Mouse (Mus musculus): ENCODE results near the gene Stk35.
"Not testable (repeated sequence)": the region's sequence is repeated elsewhere in the genome, so short reads cannot be mapped to it uniquely, and the experiment has no call there.

Stk35 gene

DNA sequence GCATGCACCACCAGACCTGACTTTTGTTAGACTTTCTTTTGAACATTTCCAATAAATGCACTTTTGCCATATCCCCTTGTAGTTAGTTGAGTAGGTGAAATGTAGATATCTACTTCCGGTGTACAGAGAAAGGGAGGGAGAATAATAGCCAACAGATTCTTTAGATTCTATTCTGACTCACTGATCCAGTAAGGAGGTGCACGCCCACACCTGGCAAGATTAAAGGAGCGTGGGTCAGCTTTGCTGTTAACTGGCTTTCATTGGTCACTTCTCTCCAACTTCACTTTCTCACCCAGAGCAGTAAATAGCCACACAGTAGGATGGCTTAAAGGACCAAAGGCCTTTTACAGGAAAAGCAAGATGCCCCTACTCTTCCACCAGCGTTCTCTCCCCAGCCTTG, 32.7 kb downstream of the Stk35 start:
- no peak for ATAC-seq (ENCODE audit: insufficient number of reproducible peaks, low FRiP score, low TSS enrichment)

DNA sequence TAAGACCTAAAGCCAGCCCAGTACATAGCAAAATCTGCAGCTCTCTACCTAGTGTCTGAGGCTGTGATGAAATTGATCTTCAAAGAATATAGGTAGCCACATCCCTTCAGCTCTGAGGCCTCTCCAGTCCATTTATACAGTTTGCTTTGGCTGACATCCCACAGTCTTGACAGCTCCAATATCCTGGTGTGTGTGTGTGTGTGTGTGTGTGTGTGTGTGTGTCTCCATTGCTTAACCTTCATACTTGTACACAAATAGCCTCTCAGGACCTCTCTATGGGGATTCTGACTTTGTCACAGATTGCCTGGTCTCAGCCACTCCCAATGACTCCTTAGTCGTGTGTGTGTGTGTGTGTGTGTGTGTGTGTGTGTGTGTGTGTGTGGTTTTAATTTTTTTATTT, 33.9 kb downstream of the Stk35 start:
- ATAC-seq (ENCODE audit: insufficient number of reproducible peaks, low FRiP score, low TSS enrichment), result no peak

DNA sequence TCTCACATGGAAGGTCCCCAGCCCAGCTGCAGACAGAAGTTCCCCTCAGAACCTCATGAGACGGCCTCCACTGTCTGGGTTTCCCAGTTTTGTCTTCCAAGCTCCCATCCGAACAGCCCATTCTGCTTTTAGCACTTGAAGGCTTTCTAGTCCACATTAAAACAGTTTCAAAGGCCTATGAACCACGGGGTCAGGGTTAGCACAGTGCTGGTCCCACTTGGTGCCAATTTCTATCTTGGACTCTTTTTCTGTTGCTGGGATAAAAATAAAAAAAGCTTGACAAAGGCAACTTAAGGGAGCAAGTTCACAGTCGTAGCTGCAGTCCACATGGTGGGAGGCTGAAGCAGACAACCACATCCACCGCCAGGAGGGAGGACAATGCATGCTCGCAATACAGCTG, 34.6 kb downstream of the Stk35 start:
- no peak for ATAC-seq (ENCODE audit: insufficient number of reproducible peaks, low FRiP score, low TSS enrichment)

DNA sequence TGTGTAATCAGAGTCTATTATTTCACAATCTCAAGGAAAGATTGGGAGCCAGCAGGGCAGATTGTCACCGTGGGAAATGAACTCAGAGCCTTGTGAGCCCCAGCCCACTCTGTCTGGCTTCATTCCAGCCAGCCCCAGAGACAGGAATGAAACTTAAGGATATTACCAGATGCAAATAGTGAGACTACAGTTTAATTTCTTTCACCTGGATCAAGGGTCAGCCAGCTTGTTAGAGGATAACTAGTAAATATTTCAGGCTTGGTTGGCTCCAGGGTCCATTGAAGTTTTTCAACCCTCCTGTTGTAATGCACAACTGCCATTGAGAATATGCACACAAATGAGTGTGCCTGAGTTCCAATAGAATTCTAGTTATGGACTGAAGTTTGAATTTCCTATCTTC, 36.6 kb downstream of the Stk35 start:
- ATAC-seq (ENCODE audit: insufficient number of reproducible peaks, low FRiP score, low TSS enrichment), result no peak

DNA sequence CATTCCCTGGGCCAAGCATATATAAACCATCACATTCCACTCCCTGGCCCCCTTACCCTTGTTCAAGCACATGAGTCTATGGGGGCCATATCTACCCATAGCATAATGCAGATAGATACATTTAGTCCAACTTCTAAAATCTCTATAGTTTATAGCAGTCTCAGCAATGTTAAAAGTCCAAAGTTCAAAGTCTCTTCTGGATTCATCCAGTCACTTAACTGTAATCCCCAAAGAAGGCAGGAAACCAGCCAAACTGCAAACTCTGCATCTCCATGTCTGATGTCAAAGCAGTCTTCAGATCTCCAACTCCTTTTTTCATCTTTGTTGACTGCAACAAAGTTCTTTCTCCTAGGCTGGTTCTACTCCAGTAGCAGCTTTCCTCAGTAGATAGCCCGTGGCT, 38.0 kb downstream of the Stk35 start:
- no peak for ATAC-seq (ENCODE audit: insufficient number of reproducible peaks, low FRiP score, low TSS enrichment)

DNA sequence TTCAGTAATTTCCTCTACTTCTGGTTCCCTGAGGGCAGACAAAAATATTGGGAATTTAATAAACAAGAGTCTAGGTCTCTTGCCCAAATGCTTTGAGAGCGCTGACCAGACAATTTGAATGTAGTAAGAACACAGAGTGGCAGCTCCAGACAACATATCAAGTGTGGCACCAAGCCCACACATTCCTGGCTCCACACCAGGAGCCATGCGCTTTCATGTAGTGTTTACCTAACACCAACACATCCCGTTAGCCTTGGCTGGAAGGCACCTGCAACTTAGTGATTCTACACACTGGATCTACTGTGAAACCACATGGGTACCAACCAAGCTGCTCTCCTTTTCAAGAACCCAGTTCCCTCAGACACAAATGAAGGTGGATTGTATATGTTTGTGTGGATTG, 45.5 kb downstream of the Stk35 start:
- ATAC-seq (ENCODE audit: insufficient number of reproducible peaks, low FRiP score, low TSS enrichment), result no peak

DNA sequence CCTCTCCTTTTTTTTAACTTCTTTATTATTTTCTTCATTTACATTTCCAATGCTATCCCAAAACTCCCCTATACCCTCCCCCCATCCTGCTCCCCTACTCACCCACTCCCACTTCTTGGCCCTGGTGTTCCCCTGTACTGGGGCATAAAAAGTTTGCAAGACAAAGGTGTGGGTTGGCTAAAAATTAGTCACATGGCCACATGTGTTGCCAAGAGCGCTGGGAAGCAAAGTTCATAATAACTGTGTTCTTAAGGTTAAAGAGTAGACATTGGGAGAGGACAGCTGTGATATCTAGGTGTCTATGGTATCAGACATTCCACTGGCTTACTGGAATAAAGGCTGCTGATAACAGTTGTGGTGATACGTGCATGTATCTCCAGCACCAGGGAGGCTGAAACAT, 46.2 kb downstream of the Stk35 start:
- no peak for ATAC-seq (ENCODE audit: insufficient number of reproducible peaks, low FRiP score, low TSS enrichment)

DNA sequence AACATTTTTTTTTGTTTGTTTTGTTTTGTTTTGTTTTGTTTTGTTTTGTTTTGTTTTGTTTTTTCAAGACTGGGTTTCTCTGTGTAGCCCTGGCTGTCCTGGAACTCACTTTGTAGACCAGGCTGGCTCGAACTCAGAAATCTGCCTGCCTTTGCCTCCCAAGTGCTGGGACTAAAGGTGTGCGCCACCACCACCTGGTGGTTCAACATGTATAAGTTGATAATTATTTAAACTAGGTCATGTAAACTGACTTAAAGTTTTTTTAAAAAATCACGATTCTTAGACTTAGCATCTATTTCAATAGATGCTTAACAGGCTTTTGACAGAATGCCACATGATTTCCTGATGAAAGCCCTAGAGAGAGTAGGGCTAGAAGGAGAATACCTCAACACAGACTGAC, 48.8 kb downstream of the Stk35 start:
- not testable (repeated sequence) for ATAC-seq (ENCODE audit: insufficient number of reproducible peaks, low FRiP score, low TSS enrichment)

DNA sequence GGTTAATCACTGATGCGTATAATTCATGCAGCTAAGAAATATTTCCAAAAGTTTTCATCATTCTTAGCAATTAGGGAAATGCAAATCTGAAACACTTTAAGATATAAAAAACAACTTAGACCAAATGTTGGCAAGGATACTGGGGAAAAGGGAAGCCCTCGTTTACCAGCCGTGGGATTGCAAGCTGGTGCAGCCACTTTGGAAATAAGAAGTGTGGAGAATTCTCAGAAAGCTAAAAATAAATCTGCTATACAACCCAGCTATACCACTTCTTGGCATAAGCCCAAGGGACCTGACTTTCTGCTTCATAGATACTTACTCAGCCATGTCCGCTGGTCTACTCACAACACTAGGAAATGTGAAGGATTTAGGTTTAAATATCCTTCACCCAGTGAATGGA, 51.2 kb downstream of the Stk35 start:
- no peak for ATAC-seq (ENCODE audit: insufficient number of reproducible peaks, low FRiP score, low TSS enrichment)

DNA sequence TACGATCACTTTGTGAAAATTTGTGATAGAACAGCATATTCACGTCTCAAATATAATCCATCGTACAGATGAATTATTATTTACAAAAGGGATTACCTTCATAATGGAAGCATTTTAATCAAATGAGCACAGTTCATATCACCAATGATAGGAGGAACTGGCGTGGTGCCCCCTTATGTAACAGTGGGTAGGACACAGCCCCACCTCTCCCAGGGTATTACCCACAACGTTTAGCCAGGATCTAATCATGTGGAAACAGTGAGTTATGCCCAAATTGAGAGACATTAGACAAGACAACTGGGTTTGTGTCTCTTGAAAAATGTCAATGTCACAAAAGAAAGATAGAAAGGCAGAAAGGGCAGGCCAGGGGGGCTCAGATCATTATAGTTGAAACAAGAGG, 62.9 kb downstream of the Stk35 start:
- ATAC-seq (ENCODE audit: insufficient number of reproducible peaks, low FRiP score, low TSS enrichment), result no peak

DNA sequence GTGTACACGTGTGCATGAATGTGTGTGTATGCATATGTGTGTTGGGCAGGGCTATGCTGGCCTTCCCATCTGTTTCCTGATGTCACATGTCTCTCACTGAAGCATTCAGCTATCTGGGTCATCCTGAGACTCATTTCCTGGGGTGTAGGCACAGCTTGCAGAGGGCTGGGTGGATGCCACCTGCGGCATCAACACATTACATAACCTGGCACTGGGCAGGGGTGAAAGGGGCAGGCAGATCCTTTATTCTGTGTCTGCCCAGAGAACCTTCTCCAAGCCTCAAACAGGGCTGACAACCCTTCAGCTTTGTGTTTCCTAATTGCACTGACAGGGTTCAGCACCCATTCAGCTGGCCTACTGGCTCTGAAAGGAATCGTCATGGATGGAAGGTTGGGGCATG, 64.6 kb downstream of the Stk35 start:
- ATAC-seq (ENCODE audit: insufficient number of reproducible peaks, low FRiP score, low TSS enrichment), result peak; percentile 89

DNA sequence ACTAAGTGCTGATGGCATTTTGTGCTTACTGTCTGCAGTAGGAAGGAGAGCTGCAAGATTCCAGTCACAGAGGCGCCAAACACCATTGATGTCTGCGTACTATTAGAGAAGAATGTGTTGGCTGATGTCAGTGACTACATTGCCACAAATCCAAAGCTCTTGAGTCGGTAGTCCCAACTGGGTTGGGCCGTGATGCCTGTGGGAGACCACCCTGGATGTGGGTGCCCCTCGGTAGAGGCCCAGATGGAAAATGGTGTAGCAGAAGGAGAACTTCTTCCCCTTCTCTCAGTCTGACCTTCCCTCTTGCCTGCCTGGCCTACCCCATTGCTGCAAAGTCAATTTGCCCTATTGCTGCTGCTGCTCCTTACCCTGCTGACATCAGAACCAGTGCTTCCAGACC, 68.8 kb downstream of the Stk35 start:
- no peak for ATAC-seq (ENCODE audit: insufficient number of reproducible peaks, low FRiP score, low TSS enrichment)

DNA sequence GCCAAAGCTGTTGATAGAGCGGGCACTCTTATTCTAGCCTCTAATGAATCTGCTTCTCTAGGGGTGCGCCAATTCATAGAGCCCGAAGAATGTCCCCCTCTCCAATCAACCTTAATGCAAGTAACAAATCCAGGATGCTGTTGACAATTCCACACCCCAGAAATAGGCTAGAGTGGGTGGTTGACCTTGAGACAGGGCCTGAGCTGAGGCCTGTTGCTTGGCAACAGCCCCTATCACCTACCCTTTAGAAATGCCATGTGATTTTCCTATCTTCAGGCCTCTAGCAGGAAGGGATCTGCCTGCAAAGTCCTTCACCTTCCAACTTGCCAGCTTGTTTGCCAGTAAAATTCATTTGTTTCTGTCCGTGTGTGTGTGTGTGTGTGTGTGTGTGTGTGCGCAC, 70.9 kb downstream of the Stk35 start:
- ATAC-seq (ENCODE audit: insufficient number of reproducible peaks, low FRiP score, low TSS enrichment), result no peak

DNA sequence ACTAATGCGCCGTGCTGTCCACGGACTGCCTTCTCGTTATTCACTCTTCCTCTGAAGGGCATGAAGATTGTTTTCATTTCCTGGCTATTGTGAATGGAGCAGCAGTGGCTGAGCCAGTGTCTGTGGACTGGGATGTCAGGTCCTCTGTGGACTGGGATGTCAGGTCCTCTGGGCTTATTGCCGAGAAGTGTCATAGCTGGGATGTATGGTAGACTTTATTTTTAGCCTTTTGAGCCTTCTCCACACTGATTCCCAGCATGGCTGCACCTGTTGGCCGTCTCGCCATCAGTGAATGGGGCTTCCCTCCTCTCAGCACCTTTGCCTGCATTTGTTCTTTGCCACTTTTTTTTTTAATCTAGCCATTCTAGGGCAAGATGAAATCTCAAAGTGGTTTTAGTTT, 71.8 kb downstream of the Stk35 start:
- no peak for ATAC-seq (ENCODE audit: insufficient number of reproducible peaks, low FRiP score, low TSS enrichment)

DNA sequence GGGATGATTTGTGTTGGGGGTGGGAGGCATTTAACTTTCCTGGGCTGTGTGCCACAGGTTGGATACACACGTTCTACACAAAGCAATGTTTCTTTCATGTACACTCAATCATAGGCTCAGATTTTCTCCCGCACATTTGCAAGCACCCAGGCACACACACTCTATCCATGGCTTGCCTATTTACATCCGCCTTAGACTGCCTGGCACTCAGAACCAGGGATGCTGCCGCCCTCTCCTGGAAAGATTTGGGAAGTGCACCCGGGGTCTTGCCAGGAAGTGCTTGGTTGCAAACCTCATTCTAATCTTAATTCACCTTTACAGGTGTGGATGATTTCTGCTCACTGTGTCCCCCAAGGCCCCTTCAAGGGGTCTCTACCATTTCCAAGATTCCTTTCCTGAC, 73.2 kb downstream of the Stk35 start:
- peak; percentile 71 for ATAC-seq (ENCODE audit: insufficient number of reproducible peaks, low FRiP score, low TSS enrichment)

DNA sequence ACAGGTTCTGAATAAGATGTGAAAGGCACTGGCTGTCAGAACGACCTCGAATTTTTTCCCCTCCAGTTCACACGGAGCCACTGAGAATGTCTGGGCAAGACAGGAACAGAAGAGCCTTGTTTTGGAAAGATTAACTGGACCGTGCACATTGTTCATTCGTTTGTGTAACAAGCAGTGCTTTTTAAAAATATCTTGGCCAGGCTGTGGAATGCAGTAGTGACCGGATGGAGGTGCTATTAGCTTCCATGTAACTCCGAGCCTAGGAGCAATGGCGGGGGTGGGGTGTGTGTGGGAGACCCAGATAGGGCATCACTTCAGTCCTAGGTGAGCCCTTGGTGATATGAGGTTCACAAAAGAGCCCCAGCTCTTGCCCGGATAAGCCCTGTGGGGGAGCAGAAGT, 73.8 kb downstream of the Stk35 start:
- ATAC-seq (ENCODE audit: insufficient number of reproducible peaks, low FRiP score, low TSS enrichment), result peak; percentile 29; the same call in 1 of the 2 replicates

DNA sequence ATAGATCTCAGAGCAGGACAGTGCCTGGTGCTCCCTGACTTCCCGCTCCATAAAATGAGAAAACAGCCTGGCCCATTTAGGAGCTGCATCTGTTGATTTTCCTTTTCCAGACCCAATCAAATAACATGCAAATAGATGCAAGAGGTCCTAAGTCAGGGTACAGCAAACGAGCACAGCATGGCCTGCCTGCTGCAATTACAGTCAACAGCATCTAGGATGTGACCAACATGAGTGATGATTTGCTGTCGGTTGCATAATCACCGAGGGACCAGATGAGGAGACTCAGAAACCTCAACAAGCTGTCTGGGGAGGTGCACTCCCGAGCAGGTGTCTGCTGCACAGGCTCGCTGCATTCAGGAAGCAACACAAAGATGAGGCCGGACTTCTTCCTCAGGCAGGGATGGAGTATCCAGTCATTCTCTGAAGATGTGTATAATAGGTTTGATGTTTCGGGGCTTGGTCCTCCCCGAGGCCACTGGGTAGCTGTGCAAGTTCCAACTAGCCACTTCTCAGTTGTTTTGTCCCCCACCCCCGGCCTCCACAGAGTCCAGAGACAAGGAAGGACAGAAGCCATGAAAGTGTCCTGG, 74.3 kb downstream of the Stk35 start:
- no peak for ATAC-seq (ENCODE audit: insufficient number of reproducible peaks, low FRiP score, low TSS enrichment)

DNA sequence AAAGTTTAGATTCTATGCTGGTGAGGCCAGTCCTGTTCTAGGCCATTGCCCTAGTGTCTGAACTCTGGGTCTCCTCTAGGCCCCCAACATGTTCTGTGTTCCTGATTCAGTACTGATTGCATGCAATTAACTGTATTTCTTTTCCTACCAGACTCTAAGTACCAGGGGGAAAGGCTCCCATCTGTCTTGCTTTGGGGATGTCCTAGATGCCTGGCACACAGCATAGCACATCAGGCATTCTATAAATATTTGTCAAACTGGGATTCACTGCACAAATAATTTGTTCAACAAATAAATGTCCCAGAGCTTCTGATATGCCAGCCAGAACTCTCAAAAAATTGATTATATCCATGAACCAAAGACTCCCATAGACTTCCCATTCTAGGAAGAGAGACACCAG, 76.6 kb downstream of the Stk35 start:
- no peak for ATAC-seq (ENCODE audit: insufficient number of reproducible peaks, low FRiP score, low TSS enrichment)

DNA sequence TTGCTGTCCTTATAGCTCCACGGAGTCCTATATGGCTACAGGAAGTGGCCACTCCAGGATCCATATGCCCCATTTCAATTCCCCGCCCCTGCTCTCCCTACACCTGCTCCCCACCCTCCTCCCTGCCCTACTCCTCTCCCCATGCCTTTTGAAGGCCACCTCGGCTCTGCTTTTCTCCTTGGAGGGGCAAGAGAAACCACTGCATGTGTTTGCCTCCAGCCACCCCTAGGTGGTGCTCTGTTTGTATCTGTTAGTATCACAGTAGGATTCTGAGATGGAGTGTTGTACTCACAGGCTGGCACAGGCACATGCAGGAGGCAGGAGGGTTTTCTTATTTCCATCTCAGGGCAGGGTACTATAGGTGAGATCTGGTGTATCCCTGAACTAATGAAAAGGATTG, 79.5 kb downstream of the Stk35 start:
- ATAC-seq (ENCODE audit: insufficient number of reproducible peaks, low FRiP score, low TSS enrichment), result peak; percentile 66

DNA sequence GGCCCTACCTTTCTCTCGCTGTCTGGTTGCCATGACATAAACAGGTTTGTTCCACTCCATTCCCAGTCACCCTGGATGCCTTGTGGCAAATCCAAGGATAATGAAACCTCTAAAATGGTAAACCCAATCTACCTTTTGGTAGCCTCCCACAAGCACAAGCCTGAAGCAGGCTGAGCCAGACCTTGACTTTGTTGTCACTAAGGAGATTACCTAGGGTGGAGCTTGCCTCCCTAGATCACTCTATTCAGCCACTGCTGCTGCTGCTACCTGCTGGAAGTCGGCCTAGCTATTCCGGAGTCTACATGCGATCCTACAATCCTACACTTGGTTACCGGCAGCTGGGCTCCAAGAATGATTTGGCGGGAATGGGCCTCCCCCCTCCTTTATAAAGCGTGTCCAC, 79.9 kb downstream of the Stk35 start:
- no peak for ATAC-seq (ENCODE audit: insufficient number of reproducible peaks, low FRiP score, low TSS enrichment)

DNA sequence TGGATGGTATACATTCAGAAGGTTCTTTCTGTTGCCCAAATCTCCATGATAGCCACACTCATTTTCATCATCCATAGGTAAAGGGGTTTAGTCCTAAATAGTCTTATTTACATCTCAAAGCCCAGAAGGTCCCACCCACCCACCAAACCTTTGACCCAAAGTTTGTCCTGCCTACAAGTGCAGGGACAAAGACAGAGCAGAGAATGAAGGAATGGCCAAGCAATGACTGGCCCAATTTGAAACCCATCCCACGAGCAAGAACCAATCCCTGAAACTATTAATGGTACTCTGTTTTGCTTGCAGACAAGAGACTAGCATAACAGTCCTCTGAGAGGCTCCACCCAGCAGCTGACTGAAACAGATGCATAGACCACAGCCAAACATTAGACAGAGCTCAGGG, 81.6 kb downstream of the Stk35 start:
- ATAC-seq (ENCODE audit: insufficient number of reproducible peaks, low FRiP score, low TSS enrichment), result no peak
